Mouse (Mus musculus) erythroid progenitor cell, adult 5-6 weeks (primary cell): ENCODE data around the gene Zfp422. TPM values are rescaled to one million over a fixed set of nuclear protein-coding genes. Genes with fewer than 3 reads are reported as not detected.

Experiments used
- ATAC-seq: replicated peaks from 2 replicates; pipeline ENCODE4 v1.8.0; 2016; ENCODE audit warnings: moderate number of reproducible peaks, mild to moderate bottlenecking, moderate TSS enrichment, inconsistent platforms; ENCODE audit not compliant: poor library complexity, low FRiP score, severe bottlenecking
- total RNA-seq, 2 experiments: library from RNA; stranded (forward) in 1 of 2; stranded (reverse) in 1 of 2; fragments of 150-400 nt in 1 of 2; fragments of 186-747, 209-891 nt in 1 of 2; gene quantifications; 2 replicates each; pipeline versions ENCODE4 v1.2.3 to v1.2.4; 2015 to 2017; ENCODE audit warnings: low replicate concordance in 2 of 2

Zfp422 gene
- total RNA-seq (2015; ENCODE audit: low replicate concordance) (20.2 and 29.8 TPM in 2 replicates), total RNA-seq (2017; ENCODE audit: low replicate concordance) (5.5 and 6.3 TPM in 2 replicates)

DNA sequence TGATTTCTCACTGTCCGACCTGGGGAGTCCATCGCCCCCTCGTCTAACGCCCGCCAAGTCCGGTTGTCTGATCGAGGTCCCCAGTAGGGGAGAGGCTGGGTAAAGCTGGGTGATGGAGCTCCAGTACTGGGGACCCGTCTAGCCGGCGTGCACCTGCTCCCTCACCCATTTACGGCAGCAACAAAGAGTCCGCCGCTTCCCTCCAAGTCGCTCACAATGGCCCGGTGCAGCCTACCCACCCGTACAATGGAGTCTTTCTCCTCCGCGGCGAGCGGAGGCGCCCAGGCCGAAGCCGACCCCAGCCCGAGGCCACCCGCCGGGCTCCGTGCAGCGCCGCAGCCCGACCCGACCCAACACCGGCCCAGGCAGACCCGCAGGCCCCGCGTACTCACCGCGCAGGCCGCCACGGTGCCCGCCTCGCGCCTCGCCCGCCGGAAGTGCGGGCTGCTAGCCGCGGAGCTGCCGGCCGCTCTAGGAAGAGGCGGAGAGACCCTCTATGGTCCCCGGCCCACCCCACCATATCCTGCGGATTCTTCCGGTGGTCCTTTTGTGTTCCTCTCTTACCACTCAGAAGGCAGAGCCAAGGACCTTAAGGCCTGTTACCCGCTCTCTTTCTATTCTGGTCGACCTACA, at the start of gene Zfp422:
Gene Zfp422, minus strand, starts transcription at position 461 of the 633 bp plus-strand sequence.
- 0 out of 2 replicates have a peak, but pooled peaks have one; percentile 21 for ATAC-seq

GRCm38 (mm10) chr6:116677321-116677720, 48.5 kb upstream of the Zfp422 start:
- ATAC-seq, result no peak

DNA sequence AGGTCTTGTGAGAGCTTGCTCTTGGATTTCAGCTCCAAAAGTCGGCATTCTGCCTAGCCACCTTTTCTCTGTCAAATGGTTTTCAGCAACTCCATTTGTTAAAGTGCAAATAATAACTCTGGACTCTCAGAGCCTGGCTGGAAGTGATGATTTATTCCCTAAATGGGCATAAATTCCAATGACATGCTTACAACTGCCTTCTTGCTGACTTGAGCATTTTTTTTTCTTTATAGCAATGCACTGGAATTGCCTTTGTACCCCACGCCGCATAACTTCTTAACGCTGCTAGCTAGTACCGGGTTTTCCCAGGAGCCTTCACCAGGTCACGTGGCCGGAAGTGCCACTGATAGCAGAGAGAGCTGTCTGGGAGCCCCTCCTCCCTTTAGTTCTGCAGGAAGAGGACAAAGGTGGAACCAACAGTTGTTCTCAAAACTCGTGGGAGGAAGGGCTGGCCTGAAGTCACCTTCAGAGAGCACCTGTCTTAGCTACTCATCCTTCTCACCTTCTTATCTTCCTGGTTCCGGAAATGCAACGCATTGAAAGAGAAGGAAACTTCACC, 47.6 kb upstream of the Zfp422 start:
- no peak for ATAC-seq

- no peak for ATAC-seq
Observed at GRCm38 (mm10) chr6:116674283-116674886, 45.6 kb upstream of the Zfp422 start.

DNA sequence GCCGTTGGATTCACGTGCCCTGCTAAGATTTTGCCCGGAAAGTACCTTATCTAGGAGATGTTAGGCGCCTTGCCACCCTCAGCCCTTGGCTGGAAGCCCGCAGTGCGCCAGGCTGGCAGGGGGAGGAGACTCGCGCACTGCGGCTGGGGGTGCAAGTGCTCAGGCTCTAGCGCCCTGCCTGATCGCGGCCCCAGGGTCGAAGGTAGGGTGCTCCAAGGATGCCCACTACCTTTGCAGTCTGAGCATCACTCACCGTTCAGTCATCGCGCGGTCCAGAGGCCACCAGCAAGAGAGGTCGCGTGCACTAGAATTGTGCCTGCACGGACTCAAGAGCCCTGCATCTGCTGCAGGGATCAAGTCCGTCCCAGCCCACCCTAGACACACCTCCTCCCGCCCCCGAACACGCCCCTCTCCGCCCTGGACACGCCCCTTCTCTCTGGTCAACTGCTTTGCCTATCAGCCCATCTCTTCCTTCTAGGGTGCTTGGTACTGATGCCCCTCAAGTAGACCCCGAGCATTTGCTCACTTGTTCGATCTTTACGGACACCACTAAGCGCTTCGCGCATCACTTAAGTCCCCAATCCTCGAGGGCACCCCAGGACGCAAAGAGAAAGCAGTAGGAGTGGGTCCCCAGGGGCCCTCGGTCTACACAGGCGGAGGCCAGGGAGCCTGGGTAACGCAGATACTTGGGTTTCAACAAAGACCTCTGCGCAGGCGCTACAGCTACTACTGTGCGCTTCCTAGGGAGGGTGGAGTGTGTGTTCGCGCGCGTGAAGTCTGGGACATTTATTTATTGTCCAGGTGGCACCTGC, 44.9 kb upstream of the Zfp422 start, which contains the start of gene Rassf4:
Gene Rassf4, minus strand, starts transcription at position 482 of the 812 bp plus-strand sequence.
- ATAC-seq, result no peak; the same call in 1 of the 2 replicates

DNA sequence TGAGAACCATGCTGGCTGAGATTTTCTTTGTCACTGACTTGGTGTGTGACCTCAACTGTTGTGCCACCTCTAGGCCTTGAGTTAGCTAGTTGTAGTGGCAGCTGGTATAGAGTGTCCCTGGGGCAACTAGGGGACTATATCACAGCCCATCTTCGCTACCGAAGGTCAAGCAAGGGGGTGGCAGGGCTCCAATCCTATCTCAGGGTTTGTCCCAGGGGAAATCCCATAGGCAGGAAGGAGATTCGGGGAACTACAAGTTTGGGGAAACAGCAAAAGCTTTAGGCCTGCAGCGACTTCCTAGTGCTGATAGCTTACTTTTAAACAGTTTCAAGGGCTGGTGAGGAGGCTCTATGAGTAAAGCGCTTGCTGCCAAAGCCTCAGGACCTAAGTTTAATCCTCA, 43.5 kb upstream of the Zfp422 start:
- no peak for ATAC-seq

DNA sequence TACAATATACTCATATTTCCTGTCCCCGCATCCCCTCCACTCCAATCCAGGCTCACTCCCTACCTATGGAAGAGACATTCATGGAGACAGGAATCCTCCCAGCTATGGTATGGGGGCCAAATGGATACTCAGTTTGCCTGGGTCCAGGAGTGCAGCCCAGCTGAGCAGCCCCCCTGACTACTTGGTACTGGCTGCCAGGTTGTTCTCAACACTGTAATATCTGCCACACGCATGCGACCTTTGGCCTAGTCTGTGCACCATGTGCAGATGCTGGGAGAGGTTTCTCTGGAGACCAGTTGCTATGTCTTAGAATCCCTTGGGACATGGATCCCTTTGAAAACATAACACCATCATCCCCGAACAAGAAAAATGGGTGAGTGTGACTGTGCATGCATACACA, 43.0 kb upstream of the Zfp422 start:
- ATAC-seq, result no peak

- no peak for ATAC-seq
Observed at GRCm38 (mm10) chr6:116671031-116671430, 42.2 kb upstream of the Zfp422 start.

DNA sequence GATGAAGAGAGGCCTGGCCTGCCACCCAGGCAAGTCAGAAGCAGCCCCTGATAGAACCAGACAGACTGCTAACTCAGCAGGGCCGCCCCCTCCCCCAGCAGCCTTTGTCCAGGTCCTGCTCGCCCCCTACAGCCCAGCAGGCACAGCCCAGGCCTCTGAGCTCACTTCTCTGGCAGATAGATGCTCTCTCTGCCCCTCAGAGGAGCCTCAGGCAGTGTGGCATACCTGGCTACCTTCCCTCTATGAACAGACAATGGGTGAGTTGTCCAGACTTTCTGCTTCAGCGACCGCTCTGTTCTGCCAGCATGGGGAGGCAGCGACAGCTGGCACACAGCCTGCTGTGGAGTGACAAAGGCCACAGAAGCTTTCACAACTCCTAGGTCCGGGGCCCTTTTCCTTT, 41.3 kb upstream of the Zfp422 start:
- no peak for ATAC-seq

GRCm38 (mm10) chr6:116668682-116669470, 40.1 kb upstream of the Zfp422 start:
- no peak for ATAC-seq

GRCm38 (mm10) chr6:116667382-116667781, 38.6 kb upstream of the Zfp422 start:
- ATAC-seq, result no peak

GRCm38 (mm10) chr6:116666892-116667291, 38.1 kb upstream of the Zfp422 start:
- no peak for ATAC-seq

DNA sequence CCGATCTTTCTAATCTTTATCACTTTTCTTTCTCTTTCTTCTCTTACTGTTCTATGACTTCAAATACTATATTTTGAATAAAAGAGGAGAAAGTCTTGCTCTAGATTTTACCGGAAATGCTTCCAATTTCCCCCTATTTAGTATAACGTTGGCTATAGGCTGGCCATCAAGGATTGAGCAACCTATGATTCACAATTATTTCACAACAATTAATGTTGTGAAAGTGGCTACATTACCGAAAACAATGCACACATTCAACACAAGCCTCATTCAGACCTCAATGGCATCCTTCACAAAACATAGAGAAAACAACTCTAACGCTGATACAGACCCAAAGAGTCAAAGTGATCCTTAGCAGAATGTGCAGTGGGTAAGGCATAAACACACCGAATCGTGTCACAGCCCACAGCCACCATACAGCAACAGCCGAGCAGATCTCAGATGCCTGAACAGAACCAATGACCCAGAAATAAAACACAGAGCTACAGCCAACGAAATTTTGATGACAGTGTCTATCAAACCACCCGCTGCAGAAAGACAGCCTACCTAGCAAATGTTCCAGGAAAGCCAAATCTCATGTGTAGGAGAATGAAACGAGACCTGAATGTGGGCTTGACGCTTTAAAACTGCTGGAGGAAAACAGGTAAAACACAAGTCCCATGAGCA, 37.4 kb upstream of the Zfp422 start:
- ATAC-seq, result no peak

DNA sequence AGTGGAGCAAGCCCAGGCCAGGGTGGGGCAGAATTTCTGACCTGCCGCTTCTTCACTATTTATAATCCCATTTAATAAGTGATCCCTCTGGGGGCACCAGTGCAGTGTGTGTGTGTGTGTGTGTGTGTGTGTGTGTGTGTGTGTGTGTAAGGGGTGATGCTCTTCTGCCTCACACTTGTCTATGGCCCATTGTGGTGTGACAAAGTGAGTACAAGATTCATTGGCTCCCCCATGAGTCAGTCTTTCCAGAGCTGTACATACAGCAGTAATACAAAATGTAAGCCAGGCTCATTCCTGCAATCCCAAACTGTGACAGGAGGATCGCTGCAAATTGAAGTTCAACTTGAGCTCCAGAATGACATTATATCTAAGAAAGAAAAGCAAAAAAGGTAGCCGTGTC, 36.0 kb upstream of the Zfp422 start:
- no peak for ATAC-seq

DNA sequence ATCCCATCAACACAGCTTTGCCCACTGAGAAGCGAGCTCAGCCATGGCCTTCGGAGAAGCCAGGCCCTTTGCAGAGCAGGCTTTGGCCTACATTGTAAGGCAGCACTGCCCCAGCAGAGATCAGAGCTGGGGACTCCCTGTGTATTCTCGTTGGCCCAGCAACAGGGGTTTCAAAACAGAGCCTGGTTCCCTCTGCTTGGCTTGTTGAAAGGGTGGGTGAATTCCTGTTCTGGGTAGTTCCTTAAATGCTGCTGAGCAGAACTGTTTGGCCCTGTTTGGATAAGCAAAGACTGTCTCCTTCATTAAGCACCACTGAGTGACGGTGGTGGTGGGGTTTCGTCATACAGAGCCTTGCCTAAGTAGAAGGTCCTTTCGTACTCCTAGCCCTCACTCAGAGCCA, 35.2 kb upstream of the Zfp422 start:
- no peak for ATAC-seq

DNA sequence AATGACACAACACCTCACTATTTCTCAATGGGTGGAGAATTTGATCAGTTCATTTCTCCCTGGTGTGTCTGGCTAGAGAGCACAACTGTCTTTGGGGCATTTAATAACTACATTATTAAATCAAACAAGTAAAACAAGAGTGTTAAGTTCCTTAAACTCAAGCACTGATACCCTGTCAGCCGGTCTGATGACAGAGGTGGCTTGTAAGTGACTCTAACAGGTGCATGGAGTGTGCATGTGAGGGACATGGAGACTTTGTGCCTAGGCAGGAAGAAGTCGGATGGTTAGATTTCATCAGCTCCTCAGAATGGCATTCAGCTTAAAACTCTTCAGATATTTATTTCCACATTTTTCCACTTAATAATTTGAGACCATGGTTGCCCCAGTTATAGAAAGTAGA, 34.6 kb upstream of the Zfp422 start:
- ATAC-seq, result no peak

- no peak for ATAC-seq
Observed at GRCm38 (mm10) chr6:116653684-116654454, 25.1 kb upstream of the Zfp422 start.

- no peak for ATAC-seq
Observed at GRCm38 (mm10) chr6:116653191-116653590, 24.4 kb upstream of the Zfp422 start.
